Mouse (Mus musculus) cerebellum, postnatal 4 days (tissue): Measurements from ENCODE around the gene Aldh4a1.

ENCODE experiments used
- DNase-seq, 2 experiments: peaks; one replicate each; pipeline ENCODE4 v3.0.0; 2022; ENCODE audit warnings: low spot score in 2 of 2, mixed read lengths in 1 of 2

The Aldh4a1 gene

GRCm38 (mm10) chr4:139622373-139623282, at the start of gene Aldh4a1:
Gene Aldh4a1, plus strand, starts transcription at chr4:139622866.
- peak; percentile 61 to 84 for DNase-seq

DNA sequence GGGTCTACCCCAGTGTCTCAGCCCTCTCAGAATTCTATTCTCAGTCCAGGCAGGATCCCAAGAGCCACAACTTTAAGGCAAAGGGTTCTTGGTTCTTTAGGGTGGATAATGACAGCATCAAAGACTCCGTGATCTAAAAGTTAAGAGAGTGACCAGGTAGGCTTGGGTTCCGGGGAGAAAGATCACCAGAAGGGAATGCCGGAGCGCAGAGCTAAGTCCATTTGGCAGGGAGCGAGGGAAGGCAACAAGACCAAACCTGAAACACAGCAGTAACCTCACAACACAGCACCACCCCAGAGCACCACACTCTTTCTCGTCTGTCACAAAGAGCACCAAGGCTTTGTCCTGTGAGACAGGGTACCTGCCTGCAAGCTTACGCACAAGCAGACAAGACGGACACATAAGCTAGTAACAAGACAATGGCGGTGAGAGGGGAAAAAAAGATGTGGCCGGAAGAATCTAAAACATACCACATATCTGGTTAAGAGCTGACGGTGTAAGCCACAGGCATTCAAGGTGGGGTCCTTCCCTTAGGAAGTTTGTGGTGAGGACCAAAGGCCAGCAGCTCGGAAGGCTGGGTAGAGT, 49.6 kb upstream of the Aldh4a1 start:
- DNase-seq, result no peak

GRCm38 (mm10) chr4:139574156-139574798, 48.4 kb upstream of the Aldh4a1 start:
- peak; percentile 91 to 97 for DNase-seq

GRCm38 (mm10) chr4:139574799-139575672, 47.6 kb upstream of the Aldh4a1 start:
- DNase-seq, result peak in 1 of 2 experiments; percentile 49

DNA sequence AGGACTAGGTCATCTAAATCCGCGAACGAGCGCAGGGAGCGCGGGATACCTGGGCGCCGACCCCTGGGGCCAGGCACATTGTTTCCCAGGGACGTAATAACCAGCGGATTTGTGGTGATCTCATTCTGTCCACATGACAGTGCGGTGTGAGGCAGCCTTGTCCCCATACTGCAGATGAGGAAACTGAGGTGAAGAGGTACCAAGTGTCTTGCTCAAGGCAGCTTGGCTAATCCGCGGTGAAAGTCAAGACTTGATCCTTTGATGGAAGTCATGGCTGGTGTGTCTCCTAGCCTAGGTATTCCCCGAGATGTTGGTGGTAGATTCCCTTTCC, 47.0 kb upstream of the Aldh4a1 start:
- DNase-seq, result no peak

GRCm38 (mm10) chr4:139576251-139576880, 46.3 kb upstream of the Aldh4a1 start:
- DNase-seq, result no peak

DNA sequence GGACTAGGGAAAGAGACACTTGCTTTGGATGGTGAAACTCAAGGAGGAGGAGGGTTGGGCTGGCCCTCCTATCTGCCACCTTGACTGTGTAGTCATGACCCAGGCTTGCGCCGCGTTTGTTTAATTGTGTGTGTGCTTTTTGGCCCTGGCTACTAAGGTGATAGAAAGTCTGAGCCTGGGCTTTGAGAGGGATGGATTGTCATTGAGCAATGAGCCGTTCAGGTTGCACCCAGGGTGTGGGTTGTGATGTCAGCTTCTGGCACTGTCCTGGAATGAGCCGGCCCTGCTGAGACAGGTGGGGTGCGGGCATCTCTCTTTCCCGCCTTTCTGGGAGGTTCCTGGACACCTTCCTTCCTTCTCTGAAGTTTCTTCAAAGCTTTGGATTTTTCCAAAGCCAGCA, 45.7 kb upstream of the Aldh4a1 start:
- DNase-seq, result no peak

GRCm38 (mm10) chr4:139578389-139578788, 44.3 kb upstream of the Aldh4a1 start:
- no peak for DNase-seq

GRCm38 (mm10) chr4:139579003-139579402, 43.7 kb upstream of the Aldh4a1 start:
- DNase-seq, result no peak

- no peak for DNase-seq
These were observed 43.2 kb upstream of the Aldh4a1 start for GRCm38 (mm10) chr4:139579466-139579865.

- DNase-seq, result no peak
These were observed 41.9 kb upstream of the Aldh4a1 start for GRCm38 (mm10) chr4:139580663-139581336.

GRCm38 (mm10) chr4:139581427-139582051, 41.1 kb upstream of the Aldh4a1 start:
- DNase-seq, result no peak

DNA sequence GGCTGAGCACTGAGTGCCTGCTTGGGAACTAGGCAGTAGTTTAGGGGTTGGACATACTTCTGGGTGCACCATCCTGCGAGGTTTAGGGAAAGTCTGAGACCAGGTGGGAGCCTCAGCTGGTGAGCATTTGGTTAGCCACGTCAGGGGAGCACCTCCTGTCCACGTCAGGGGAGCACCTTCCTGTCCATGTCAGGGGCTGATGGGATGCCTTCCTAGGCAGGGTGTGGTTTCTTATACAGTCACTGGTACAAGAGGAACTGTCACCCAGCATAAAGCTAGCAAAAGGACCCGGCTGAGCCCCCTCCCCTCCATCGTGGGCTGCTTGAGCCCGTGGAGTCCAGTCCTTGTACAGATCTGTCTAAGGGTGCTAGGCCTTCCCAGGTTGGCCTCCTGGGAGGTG, 40.3 kb upstream of the Aldh4a1 start:
- DNase-seq, result no peak

DNA sequence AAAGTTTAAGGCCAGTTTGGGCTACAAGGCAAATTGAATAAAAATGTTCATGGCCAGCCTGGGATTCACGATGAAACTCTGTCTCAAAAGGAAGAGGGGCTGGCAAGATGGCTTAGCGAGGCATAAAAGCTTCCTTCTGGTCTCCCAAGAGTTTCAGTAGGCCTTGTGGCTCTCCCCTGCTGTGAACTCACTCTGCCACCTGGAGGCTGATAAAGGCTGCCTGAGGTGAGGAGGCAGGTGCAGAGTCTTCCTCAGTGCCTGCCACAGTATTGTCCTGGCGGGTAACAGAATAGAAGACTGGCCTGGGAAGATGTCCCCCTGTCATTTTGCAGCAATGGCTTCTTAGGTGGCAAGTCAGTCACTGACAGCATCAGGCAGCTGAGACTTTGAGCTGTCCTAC, 39.8 kb upstream of the Aldh4a1 start:
- no peak for DNase-seq

DNA sequence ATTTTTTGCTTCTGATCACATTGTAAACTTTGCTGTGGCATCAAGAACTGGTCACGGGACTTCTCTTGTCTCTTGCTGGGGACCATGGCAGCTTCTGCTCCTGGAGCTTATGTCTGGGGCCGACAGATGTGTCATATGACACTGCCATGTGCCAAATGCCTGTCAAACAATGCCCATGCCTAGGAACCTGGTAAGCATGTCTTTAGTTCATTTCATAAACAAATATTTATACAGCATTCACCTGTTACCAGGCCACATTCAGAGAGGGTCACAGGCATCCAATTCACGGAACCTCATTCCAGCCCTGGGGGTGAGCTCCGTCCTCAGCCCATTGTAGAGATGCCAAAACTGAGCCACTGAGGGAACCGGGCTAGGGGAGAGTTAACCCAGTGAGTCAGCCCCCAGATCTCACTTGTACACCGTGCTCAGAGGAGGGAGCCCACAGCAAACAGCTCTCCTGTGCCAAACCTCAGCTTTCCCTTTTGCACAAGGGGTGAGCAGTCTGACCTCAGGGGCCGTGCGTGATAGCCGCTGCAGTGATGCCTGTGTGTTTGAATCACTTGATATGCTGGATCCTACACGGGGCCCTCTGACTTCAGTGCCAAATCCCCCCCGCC, 38.9 kb upstream of the Aldh4a1 start:
- no peak for DNase-seq

DNA sequence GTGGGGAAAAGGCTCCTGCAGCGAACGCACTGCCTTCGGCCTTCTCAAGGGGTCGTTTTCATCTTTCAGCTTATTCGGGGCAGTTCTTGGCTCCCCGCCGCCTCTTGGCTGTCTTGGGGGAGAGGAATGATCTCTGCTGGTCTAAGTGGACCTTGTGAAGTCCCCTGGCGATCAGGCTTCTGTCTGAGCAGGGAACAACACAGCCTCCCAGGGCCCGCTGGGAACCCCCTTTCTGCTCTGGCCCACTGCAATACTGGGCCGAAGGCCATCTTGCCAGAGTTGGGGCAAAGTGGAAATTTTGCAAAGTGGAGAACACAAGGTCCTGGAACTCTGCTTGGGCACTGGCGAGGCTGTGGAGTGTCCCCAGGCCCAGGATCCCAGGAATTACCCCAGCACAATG, 38.0 kb upstream of the Aldh4a1 start:
- DNase-seq, result no peak

- DNase-seq, result no peak
These were observed 37.0 kb upstream of the Aldh4a1 start for GRCm38 (mm10) chr4:139585713-139586112.

- DNase-seq, result no peak
These were observed 35.3 kb upstream of the Aldh4a1 start for GRCm38 (mm10) chr4:139587370-139587769.

DNA sequence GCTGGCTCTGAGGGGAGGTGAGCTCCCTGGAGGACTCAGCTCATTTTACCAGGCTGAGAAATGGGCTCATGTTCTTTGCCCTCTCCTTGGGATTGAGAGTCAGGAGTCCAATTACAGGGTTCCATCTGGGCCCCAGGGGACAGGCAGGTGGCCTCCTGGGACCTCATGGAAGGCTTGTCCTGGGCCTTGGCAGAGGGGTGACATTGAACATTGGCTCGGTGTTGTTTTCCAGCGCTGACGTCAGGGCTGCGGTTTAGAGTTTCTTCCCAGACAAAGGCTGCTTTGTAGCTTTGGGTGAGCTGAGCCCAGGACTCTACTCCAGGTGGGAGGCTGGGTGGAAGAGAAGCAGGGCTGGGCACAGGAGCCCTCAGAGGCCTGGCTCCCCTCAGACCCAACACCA, 34.9 kb upstream of the Aldh4a1 start:
- DNase-seq, result no peak
